Mouse (Mus musculus) cerebellum, adult 2 months (tissue): Measurements from ENCODE around the gene Bola1.
"Not testable (repeated sequence)": the region's sequence is repeated elsewhere in the genome, so short reads cannot be mapped to it uniquely, and the experiment has no call there.

Experiments
- CTCF ChIP-seq: fragments of 200-500 bp; IDR thresholded peaks from 2 replicates; pipeline ENCODE4 v1.5.1; 2011; ENCODE audit warnings: low read depth, mild to moderate bottlenecking, control low read depth, low read length, moderate library complexity, borderline replicate concordance; ENCODE audit not compliant: insufficient read depth
- POLR2A ChIP-seq: fragments of 200-500 bp; IDR thresholded peaks from 2 replicates; pipeline ENCODE4 v1.6.1; 2011; ENCODE audit warnings: low read length, control low read depth, borderline replicate concordance; ENCODE audit not compliant: insufficient read depth

GRCm38 (mm10) chr3:96239949-96240798, 20.7 kb upstream of the Bola1 start, which contains the start of gene Hist2h2aa2:
- TF ChIP-seq CTCF, result not testable (repeated sequence)
- TF ChIP-seq POLR2A, result peak; percentile 52; the same call in 1 of the 2 replicates
